ENCODE assay signal across 8 mouse cellular contexts in the genomic region with DNA sequence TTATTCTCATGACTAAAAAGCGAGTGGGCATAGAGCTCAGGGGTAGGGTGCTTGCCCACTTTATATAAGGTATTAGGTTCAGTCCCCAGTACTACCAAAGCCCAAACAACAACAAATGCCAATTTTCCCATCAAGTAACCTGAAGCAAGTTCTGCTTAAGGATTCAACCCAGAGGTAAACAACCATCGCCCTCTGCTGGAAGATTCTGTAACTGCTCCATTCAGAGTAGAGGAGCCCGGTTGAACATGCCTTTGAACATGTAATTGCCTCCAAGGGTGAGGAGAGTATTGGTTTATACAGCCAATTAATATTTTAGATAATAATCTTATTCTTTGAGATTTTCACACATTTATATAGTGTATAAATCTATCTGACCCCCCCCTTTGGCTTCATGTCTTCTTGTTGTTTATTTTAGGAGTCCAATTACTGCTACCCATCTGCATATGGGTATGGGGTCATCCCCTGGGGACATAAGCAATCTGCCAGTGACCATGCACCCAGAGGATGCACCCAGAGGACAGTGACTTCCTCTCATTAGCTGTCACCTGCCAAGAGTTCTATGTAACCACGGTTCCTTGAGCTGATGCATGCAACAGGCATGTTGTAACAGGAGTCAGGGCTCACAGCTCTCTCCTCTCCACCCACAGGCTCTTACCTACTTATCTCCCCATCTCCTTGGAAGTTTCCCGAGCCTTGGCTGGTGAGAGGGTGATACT. TPM values are rescaled to one million over a fixed set of nuclear protein-coding genes. Genes with fewer than 3 reads are reported as not detected.
DNase-seq lines count a peak whose midpoint lies in the region; ATAC-seq lines count a peak whose summit lies in the region.

No protein-coding gene starts in this region.

- peaks cover 5% of the 10 kb centered on the region; the same call in 1 of the 2 replicates for H3K4me1 ChIP-seq in heart, embryonic 10.5 days
- no peaks in the 10 kb centered on the region for H3K4me1 ChIP-seq in liver, embryonic 13.5 days (replicated peaks)

- no peak overlapping the region for H3K4me3 ChIP-seq in heart, embryonic 10.5 days
- no peak overlapping the region for H3K4me3 ChIP-seq in liver, embryonic 13.5 days (replicated peaks)

- no peaks in the 10 kb centered on the region for H3K36me3 ChIP-seq in heart, embryonic 10.5 days
- H3K36me3 ChIP-seq in liver, embryonic 13.5 days = no peaks in the 10 kb centered on the region

- peak; percentile 51 for DNase-seq in CD4-positive helper T cell, adult 2 months (ENCODE audit: low read depth, low spot score)
- peak; percentile 74 for DNase-seq in adrenal gland, adult 2 months
- peak; percentile 70 for DNase-seq in embryo, embryonic 11.5 days (ENCODE audit: low read depth, low spot score)
- peak; percentile 80 for DNase-seq in heart, embryonic 10.5 days (ENCODE audit: low spot score)
- peak; percentile 84 for DNase-seq in kidney, postnatal 14 days
- peak; percentile 33 for DNase-seq in liver, embryonic 13.5 days
- peak; percentile 18 for DNase-seq in ovary, adult 18-20 months (ENCODE audit: low spot score)
- DNase-seq in thymus, postnatal 36 days = peak; percentile 35 to 39

- no peak overlapping the region for H3K4me2 ChIP-seq in liver, embryonic 13.5 days

- no peaks in the 10 kb centered on the region for H3K27me3 ChIP-seq in heart, embryonic 10.5 days (ENCODE audit: insufficient read depth, poor library complexity, severe bottlenecking)
- peaks cover 2% of the 10 kb centered on the region; the same call in 1 of the 2 replicates for H3K27me3 ChIP-seq in liver, embryonic 13.5 days

- no peaks in the 10 kb centered on the region for H3K9me3 ChIP-seq in heart, embryonic 10.5 days
- H3K9me3 ChIP-seq in liver, embryonic 13.5 days (replicated peaks) = no peaks in the 10 kb centered on the region

- 21% methylated on average over 5 of the region's 5 CpGs for WGBS in heart, embryonic 10.5 days
- 17% methylated on average over 5 of the region's 5 CpGs for WGBS in liver, embryonic 13.5 days (ENCODE audit: insufficient replicate concordance)

- H3K9ac ChIP-seq in liver, embryonic 13.5 days = no peak overlapping the region

- H3K27ac ChIP-seq in heart, embryonic 10.5 days = no peak overlapping the region
- H3K27ac ChIP-seq in liver, embryonic 13.5 days = no peak overlapping the region

- no peak for ATAC-seq in liver, embryonic 13.5 days (ENCODE audit: low read depth)

RNA-seq across cellular contexts. Expression of gene Proser2, which starts 38.0 kb away (rescaled TPM):
- total RNA-seq in adrenal gland, adult 2 months (2021) = 10 to 100 TPM in 1 of 2 experiments, 1 to 10 TPM in 1; 8.7 to 18.7 TPM
- polyA plus RNA-seq in adrenal gland, adult 2 months (2012; rRNA removed) = 12.1 and 15.6 TPM in 2 replicates
- 11.0 and 12.6 TPM in 2 replicates for polyA plus RNA-seq in heart, embryonic 10.5 days (2016; fragmentation: Nextera tagmentation; extraction: Ambion mirVana)
- polyA plus RNA-seq in liver, embryonic 13.5 days (2015; fragmentation: Nextera tagmentation; extraction: Ambion mirVana) = 4.5 and 5.2 TPM in 2 replicates

RNA-seq across cellular contexts. Expression of gene Echdc3, which starts 44.8 kb away (rescaled TPM):
- total RNA-seq in adrenal gland, adult 2 months (2021) = 10 to 100 TPM; 40.3 to 69.0 TPM
- 58.0 and 70.1 TPM in 2 replicates for polyA plus RNA-seq in adrenal gland, adult 2 months (2012; rRNA removed)
- 7.2 and 9.9 TPM in 2 replicates for polyA plus RNA-seq in heart, embryonic 10.5 days (2016; fragmentation: Nextera tagmentation; extraction: Ambion mirVana)
- 6.8 and 7.4 TPM in 2 replicates for polyA plus RNA-seq in liver, embryonic 13.5 days (2015; fragmentation: Nextera tagmentation; extraction: Ambion mirVana)

Comparison
In these comparisons a context has a peak if more than half of its experiments do, and no peak if none do; other contexts are left out.
1. DNase-seq: peak in every context shown above with its lines; median percentile 84 in kidney, postnatal 14 days; 80 in heart, embryonic 10.5 days; 74 in adrenal gland, adult 2 months; 70 in embryo, embryonic 11.5 days; 51 in CD4-positive helper T cell, adult 2 months; 37 in thymus, postnatal 36 days; 33 in liver, embryonic 13.5 days; 18 in ovary, adult 18-20 months.